Mouse (Mus musculus): ENCODE measurements around the gene Gm49333. TPM values are rescaled to one million over a fixed set of nuclear protein-coding genes. Genes with fewer than 3 reads are reported as not detected.
"Not testable (repeated sequence)": the region's sequence is repeated elsewhere in the genome, so short reads cannot be mapped to it uniquely, and the experiment has no call there.

Gene Gm49333
- polyA plus RNA-seq, 1 experiment = 0.17 TPM

DNA sequence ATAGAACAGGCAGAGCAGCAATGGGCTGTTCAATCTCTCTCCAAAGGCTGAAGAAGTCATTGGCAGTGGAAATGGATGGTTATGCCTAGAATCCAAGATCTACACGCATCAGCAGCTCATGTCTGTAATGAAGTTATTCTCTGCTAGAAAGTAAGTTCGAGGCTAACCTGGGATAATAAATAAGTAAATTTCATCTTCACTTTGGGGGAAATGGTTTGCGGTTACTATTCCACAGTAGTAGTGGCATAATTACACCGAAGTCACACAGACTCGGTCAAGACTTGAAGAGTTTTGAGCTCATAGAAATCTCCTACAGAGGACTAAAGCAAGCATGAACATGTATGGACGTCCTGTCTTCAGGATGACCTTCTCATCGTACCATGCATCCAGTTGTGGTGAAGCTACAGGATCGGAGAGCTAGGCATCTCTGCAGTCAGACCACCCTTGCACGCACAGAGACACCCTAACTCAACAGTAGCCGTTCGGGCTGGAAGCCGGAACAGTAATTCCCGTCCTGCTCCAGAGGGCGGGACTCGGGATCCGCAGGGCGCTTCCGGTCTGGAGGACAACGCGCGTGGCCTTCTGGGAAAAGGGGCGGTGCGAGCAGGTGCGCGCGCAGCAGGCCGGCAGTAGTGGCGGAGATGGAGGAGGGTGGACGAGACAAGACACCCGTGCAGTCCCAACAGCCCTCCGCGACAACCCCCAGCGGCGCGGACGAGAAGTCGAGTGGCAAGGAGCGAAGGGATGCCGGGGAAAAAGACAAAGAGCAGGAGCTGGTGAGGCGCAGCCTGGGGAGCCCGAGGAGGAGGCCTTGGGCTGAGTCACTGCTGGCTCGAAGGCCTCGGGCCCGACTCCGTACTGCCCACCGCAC lies 39.9 kb downstream of the Gm49333 start, which contains the start of gene Psmd2:
Psmd2 (plus strand) TSS at position 577 of the 871 bp plus-strand sequence.
- Histone ChIP-seq H3K4me3 (replicated peaks; ENCODE audit: extremely low read depth, low read depth, low read length) (peak within 1 kb of the TSS; percentile 98), H3K4me1 (ENCODE audit: control insufficient read depth, insufficient read depth, low read length) (no peaks in the 10 kb centered on the region; the same call in none of the 2 replicates)
- TF ChIP-seq CTCF (IDR thresholded peaks at IDR 0.05; ENCODE audit: insufficient read depth, low read length) (no peak), POLR2A (IDR thresholded peaks at IDR 0.05; ENCODE audit: borderline replicate concordance, extremely low read depth, low read depth, low read length) (peak; percentile 90)
- peak; percentile 99 for DNase-seq
- 2% methylated on average over 46 of the region's 46 CpGs for WGBS

DNA sequence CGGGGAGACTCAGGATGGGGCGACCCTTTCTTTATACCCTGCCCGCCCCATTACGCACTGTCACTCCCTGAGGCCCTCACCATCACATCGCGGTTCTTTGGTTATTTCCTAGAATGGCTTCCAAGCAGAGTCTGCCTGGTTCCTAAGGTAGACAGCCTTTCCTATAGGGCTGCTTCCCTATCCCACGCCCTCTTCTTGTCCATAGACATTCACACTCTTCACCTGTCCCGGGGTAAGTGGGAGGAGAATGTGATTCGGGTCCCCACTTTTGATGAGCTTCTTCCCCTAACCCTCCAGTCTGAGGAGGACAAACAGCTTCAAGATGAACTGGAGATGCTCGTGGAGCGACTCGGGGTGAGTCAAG lies 40.5 kb downstream of the Gm49333 start:
- WGBS = 6% methylated on average over 12 of the region's 12 CpGs
- peak overlapping the region; percentile 98 for H3K4me3 ChIP-seq (replicated peaks; ENCODE audit: extremely low read depth, low read depth, low read length)
- no peak for DNase-seq
- TF ChIP-seq CTCF (IDR thresholded peaks at IDR 0.05; ENCODE audit: insufficient read depth, low read length) = no peak
- no peak for TF ChIP-seq POLR2A (IDR thresholded peaks at IDR 0.05; ENCODE audit: borderline replicate concordance, extremely low read depth, low read depth, low read length)
- H3K4me1 ChIP-seq (ENCODE audit: control insufficient read depth, insufficient read depth, low read length) = no peaks in the 10 kb centered on the region; the same call in none of the 2 replicates

DNA sequence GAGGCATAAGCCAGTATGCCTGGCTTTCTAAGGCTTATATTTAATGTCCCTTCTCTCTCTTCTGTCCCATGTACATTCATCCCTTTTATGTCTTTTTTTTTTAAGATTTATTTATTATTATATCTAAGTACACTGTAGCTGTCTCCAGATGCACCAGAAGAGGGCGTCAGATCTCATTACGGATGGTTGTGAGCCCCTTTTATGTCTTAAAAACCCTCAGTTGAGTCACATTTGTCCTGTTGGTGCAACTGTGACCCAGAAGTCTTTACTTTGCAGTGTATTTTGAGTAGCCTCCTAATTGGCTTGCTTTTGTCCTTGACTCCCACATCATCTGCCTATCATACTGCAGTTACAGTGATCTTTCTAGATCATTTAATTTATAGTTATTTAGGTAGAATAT lies 41.9 kb downstream of the Gm49333 start:
- DNase-seq = no peak
- TF ChIP-seq CTCF (IDR thresholded peaks at IDR 0.05; ENCODE audit: insufficient read depth, low read length) = no peak
- TF ChIP-seq POLR2A (IDR thresholded peaks at IDR 0.05; ENCODE audit: borderline replicate concordance, extremely low read depth, low read depth, low read length) = no peak
- WGBS = 43% methylated on average over 2 of the region's 2 CpGs
- no peak overlapping the region for H3K4me3 ChIP-seq (replicated peaks; ENCODE audit: extremely low read depth, low read depth, low read length)
- no peaks in the 10 kb centered on the region; the same call in none of the 2 replicates for H3K4me1 ChIP-seq (ENCODE audit: control insufficient read depth, insufficient read depth, low read length)

DNA sequence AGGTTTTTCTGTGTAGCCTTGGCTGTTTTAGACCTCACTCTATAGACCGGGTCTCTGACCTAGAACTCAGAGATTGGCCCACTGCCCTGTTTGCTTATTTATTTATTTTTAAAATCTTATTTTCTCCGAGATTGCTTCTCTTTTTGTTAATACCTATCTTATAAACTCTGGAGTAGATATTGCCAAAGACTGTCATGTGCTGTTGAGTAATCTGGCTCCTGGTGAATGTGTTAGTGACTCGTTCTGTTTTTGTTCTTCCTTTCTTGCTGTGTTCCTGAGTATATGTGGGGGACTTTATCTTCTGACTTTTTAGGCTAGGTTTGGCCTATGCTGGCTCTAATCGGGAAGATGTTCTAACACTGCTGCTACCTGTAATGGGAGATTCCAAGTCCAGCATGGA lies 46.3 kb downstream of the Gm49333 start:
- DNase-seq = no peak
- H3K4me1 ChIP-seq (ENCODE audit: control insufficient read depth, insufficient read depth, low read length) = no peaks in the 10 kb centered on the region
- TF ChIP-seq CTCF (IDR thresholded peaks at IDR 0.05; ENCODE audit: insufficient read depth, low read length) = no peak
- TF ChIP-seq POLR2A (IDR thresholded peaks at IDR 0.05; ENCODE audit: borderline replicate concordance, extremely low read depth, low read depth, low read length) = no peak
- no peak overlapping the region for H3K4me3 ChIP-seq (replicated peaks; ENCODE audit: extremely low read depth, low read depth, low read length)
- 81% methylated on average over 4 of the region's 4 CpGs for WGBS

DNA sequence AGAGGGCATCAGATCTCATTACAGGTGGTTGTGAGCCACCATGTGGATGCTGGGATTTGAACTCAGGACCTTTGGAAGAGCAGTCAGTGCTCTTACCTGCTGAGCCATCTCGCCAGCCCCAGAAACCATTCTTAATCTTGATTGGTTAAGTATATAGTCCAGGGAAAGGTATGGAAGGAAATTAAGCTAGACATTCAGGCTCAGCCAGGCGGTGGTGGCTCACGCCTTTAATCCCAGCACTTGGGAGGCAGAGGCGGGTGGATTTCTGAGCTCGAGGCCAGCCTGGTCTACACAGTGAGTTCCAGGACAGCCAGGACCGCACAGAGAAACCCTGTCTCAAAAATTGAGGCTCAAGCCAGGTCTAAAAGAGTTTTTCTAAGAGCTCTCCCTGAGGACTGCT lies 56.6 kb downstream of the Gm49333 start, which contains the start of gene Eif4g1:
Eif4g1 (plus strand) TSS at position 301 of the 400 bp plus-strand sequence.
- H3K4me3 ChIP-seq (replicated peaks; ENCODE audit: extremely low read depth, low read depth, low read length); DNase-seq; H3K4me1 ChIP-seq (ENCODE audit: control insufficient read depth, insufficient read depth, low read length): not testable (repeated sequence)
- over 99% methylated on average over 5 of the region's 6 CpGs for WGBS

DNA sequence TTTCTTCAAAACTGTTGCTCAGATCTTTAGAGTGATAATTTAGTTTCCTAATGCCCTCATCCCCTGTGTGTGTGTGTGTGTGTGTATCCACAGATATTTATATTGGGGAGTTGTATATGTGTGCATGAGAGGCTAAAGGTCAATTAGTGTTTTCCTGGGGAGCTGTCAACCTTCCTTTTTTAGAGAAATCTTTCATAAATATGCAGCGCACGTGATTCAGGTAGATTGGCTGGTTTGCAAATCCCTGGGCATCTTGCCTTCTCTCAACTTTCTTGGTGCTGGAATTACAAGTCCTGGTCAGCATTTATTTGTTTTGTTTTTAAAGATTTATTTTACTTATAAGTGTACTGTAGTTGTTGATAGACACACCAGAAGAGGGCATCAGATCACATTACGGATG lies 58.9 kb downstream of the Gm49333 start:
- H3K4me1 ChIP-seq (ENCODE audit: control insufficient read depth, insufficient read depth, low read length) = peaks cover 12% of the 10 kb centered on the region
- TF ChIP-seq POLR2A (IDR thresholded peaks at IDR 0.05; ENCODE audit: borderline replicate concordance, extremely low read depth, low read depth, low read length) = no peak
- no peak for TF ChIP-seq CTCF (IDR thresholded peaks at IDR 0.05; ENCODE audit: insufficient read depth, low read length)
- 81% methylated on average over 3 of the region's 3 CpGs for WGBS
- no peak for DNase-seq
- H3K4me3 ChIP-seq (replicated peaks; ENCODE audit: extremely low read depth, low read depth, low read length) = no peak overlapping the region

DNA sequence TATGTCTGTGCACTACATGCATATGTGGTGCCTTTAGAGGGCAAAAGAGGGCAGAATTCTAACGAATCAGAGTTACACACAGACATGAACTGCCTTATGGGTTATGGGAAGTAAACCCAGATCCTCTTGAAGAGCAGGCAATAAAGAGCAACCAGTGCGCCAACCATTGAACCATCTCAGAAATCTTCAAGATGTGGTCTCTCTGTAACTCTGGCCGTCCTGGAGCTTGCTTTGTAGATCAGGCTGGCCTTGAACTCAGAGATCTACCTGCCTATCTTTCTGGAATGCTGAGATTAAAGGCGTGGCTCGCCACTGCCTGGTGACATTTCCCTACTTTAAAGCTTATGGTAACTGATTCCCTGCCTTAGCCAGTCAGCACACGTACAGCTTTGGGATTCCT lies 60.5 kb downstream of the Gm49333 start:
- TF ChIP-seq POLR2A (IDR thresholded peaks at IDR 0.05; ENCODE audit: borderline replicate concordance, extremely low read depth, low read depth, low read length) (no peak), CTCF (IDR thresholded peaks at IDR 0.05; ENCODE audit: insufficient read depth, low read length) (no peak)
- Histone ChIP-seq H3K4me1 (ENCODE audit: control insufficient read depth, insufficient read depth, low read length) (peaks cover 12% of the 10 kb centered on the region), H3K4me3 (replicated peaks; ENCODE audit: extremely low read depth, low read depth, low read length) (no peak overlapping the region)
- WGBS = 22% methylated on average over 6 of the region's 6 CpGs
- DNase-seq = no peak

DNA sequence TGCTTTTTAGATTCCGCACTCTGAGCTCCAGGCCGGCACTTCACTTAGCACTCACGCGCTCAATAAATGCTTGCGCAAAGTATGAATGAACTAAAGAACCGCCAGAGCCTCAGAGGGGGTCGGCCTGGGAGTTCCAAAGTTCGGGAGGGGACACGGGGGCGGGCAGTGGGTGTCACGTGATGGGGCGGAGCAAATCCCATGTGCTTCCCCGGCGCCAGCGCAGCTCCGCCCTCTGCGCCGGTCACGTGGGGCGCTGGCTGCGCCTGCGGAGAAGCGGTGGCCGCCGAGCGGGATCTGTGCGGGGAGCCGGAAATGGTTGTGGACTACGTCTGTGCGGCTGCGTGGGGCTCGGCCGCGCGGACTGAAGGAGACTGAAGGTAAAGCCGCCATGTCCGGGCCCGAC lies 61.1 kb downstream of the Gm49333 start:
- H3K4me3 ChIP-seq (replicated peaks; ENCODE audit: extremely low read depth, low read depth, low read length) = peak overlapping the region; percentile 73
- H3K4me1 ChIP-seq (ENCODE audit: control insufficient read depth, insufficient read depth, low read length) = peaks cover 13% of the 10 kb centered on the region
- DNase-seq = peak; percentile 96
- TF ChIP-seq POLR2A (IDR thresholded peaks at IDR 0.05; ENCODE audit: borderline replicate concordance, extremely low read depth, low read depth, low read length) = peak; percentile 66; the same call in 1 of the 2 replicates
- no peak for TF ChIP-seq CTCF (IDR thresholded peaks at IDR 0.05; ENCODE audit: insufficient read depth, low read length)
- under 1% methylated on average over 38 of the region's 38 CpGs for WGBS

DNA sequence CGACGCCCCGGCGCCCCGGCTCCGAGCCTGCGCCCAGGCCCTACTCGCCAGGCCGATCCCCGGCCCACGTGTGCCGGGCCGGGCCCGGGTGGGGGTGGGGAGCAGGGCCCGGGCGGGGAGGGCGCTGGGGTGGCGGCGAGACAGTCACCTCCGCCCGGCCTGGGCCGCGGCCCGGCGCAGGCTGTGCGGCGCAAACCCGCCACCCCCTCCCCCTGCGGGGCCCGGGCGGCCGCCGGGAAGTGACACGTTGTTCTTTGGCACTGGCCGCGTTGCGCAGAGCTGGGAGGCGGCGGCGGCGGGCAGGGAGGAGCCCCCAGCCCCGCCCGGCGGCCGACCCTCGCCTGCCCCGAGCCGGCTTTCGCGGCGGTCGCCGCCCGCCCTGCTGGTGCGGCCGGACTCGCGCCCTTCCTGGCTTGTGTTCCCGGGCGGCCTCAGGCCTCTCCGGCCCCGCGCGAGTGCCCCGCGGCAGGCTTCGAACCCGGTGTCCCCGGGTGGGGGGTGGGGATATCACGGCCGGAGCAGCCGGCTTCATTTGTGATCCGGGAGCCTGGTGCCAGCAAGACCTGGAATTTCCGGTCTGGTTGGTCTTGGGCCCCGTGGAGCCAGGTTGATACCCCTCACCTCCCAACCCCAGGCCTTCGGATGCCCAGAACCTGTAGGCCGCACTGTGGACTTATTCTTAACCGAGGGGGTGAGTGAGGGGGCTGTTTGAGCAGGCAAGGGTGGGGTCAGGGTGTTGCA lies 61.7 kb downstream of the Gm49333 start:
- WGBS = 1% methylated on average over 48 of the region's 78 CpGs
- H3K4me1 ChIP-seq (ENCODE audit: control insufficient read depth, insufficient read depth, low read length) = peaks cover 16% of the 10 kb centered on the region

More for the DNA sequence above, 61.7 kb downstream of the Gm49333 start:
- DNase-seq = peak; percentile 61
- peak overlapping the region; percentile 73 for H3K4me3 ChIP-seq (replicated peaks; ENCODE audit: extremely low read depth, low read depth, low read length)
- TF ChIP-seq POLR2A (IDR thresholded peaks at IDR 0.05; ENCODE audit: borderline replicate concordance, extremely low read depth, low read depth, low read length) (no peak), CTCF (IDR thresholded peaks at IDR 0.05; ENCODE audit: insufficient read depth, low read length) (no peak)

Data from lung, adult 2 months (tissue).